Mouse (Mus musculus) NIH3T3 (cell line): ENCODE results near the gene Accs.

Experiments
- DNase-seq: peaks from one replicate; pipeline ENCODE4 v3.0.0-alpha.2; 2012; ENCODE audit warnings: low read depth

Gene Accs

DNA sequence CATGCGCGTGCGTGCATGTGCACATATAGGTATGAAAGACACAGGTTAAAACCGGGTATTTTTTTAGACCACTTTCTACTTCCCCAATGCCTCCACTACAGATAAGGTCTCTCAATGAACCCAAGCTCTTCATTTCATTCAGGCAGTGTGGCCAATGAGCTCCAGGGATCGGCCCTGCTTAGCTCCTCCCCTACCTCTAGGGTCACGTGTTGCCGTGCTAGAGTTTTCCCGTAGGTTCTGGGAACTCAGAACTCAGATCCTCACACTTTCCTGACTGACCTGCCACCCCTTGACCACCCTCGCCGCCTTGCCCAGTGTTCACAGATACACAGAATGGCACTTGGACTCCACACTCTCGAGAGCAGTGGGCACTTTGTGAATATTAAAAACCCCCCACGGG is 9.1 kb upstream of the Accs start:
- DNase-seq = no peak

- peak; percentile 13 for DNase-seq
Measured at GRCm38 (mm10) chr2:93851303-93851702, 1.6 kb upstream of the Accs start.

- peak; percentile 11 for DNase-seq
Measured at GRCm38 (mm10) chr2:93850317-93850944, 688 bp upstream of the Accs start.

DNA sequence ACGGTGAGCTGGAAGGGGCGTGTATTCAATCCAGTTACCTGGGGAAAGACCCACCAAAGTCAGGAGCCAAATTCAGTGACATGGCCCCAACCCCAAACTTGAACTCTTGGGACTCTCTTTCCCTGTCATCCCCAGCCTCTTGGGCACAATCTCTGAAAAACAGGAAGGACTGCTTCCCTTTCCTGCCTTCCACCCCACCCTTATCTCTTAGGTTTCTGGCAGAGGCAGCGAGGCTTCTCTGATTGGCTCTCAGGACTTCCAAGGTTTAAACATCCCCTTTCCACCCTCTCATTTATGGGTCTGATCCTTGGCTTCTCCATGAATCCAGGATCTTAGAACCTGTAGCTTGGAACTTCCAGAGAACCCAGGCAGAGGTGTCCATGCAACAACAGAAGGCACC is 8.4 kb downstream of the Accs start:
- no peak for DNase-seq

DNA sequence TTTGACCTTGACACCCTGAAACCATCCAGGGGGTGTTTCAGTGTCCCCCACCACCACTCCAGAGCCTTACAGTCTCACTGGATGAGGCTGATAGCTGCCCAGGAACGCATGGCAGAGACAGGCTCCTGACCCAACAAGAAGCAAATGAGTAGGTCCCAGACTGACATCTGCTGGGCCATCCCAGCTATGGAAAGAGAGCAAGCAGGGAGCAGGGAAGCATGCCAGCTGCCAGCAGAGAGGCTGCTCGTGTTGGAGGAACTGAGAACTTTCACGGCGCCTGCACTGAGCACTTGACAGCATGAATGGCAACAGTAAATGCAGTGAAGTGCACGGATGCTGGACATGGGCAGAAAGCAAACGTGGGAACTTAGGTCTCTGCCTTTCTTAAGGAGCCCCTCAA is 9.6 kb downstream of the Accs start:
- no peak for DNase-seq

DNA sequence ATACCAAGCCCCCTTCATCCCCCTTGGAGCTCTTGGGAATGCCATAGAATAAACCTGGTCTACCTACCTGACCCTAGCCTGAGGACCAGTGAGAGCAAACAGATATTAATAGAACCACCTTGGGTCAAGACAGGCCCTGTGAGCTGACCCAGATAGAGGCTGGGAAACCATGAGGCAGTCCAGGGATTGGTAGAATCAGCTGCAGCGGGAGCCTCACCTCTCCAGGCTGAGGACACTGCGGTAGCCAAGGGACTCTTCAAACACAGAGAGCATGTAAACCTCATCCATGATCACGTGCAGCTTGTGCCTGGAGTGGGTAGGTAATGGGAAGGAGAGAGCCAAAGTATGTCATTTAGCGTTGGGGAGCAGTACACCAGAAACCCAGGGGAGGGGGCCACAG is 10.8 kb downstream of the Accs start:
- no peak for DNase-seq

DNA sequence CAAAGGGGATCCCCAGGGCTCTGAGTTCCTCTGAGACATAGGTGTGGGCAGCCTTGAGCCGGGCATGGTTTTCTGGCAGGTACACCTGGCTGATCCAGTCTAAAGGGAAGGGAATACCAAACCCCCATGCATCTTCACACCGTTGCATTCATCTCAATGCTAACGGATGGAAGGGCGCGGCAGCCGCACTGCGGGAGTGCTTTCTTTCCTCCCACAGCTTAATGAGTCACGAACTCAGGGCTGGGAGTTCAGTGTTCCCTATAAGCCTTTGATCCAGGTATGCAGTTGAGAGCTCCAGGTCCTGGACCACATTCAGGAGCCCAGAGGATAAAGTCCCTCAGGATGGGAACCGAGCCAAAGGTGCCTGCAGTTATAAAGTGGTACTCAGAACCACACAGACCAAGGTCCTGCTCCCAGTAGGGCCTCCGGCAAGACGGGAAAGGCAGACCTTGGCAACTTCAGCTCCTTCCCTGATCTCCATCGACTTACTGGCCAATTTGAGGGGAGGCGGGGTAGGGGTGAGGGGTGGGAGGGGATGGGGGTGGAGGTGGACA is 13.4 kb downstream of the Accs start:
- DNase-seq = no peak

DNA sequence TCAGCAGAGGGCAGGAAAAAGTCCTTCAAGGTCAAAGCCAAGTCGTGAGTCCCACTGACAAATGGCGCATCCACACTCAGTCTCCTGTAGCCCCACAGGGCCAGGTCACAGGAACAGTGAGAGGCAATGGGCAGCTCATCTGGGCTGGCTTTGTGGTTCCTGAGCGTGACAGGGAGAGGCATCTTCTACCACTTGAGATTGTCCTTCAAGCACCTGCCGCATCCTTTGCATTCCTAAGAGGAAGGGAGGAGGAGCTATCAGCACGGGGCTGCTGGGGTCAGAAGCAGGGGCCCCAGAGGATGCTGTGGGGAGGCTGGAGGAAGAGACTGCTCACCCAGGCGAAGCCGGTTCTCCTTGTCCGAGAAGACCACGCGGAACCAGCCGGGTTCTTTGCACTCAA is 14.1 kb downstream of the Accs start:
- DNase-seq = no peak

GRCm38 (mm10) chr2:93823519-93823918 is 26.2 kb downstream of the Accs start:
- DNase-seq = peak; percentile 95

DNA sequence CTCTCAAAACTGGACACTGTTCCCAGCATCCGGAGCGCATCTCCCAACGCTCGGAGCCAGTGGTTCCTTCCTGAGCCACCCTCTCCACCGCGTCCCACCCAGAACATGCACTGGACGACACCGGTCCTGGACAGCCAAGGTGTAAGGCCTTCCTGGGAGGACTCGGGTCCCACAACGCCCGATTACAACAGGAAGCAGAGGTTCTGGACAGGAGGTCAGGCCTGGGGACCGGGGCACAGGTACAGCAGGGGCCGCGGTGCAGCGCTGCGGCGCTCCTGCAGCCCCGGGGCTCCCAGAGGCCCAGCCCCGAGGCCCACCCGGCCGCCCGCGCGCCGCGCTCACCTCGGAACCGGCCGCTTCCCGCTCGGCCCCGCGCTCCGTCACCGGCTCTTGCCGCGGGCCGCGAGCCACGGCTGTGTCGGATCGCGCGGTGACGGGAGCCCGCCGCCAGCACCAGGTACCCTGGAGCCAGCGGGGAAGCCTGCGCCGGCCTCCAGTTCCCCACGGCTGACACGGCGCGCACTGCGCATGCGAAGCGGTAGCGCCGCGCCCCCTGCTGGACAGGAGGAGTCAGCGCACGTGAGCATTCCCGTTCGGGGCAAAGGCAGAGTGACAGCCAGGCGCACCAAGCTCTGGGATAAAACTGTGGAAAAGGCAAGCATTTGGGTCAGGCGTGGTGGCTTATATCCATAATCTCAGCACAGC is 27.5 kb downstream of the Accs start, which contains the start of gene Ext2:
Ext2 (minus strand) TSS at position 524 of the 705 bp plus-strand sequence.
- DNase-seq = peak; percentile 96

DNA sequence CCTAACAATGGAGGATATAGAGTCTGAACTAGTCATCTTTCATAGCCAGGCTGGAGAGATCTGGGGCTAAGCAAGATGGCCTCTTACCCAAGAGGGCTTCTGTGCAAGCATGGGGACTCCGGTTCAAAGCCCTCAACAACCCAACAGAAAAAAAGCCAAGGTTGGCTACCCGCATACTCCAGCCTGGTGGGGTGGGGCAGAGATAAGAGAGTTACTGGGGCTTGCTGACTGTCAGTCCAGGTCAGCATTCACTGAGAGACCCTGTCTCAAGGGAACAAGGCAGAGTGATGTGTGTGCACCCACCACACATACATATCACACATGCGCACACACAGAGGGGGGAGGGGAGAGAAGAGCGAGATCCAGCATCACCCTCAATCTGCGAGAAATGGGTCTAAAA is 32.0 kb downstream of the Accs start:
- no peak for DNase-seq

- DNase-seq = no peak
Measured at GRCm38 (mm10) chr2:93813343-93813742, 36.4 kb downstream of the Accs start.

- peak; percentile 79 for DNase-seq
Measured at GRCm38 (mm10) chr2:93811812-93812211, 37.9 kb downstream of the Accs start.

DNA sequence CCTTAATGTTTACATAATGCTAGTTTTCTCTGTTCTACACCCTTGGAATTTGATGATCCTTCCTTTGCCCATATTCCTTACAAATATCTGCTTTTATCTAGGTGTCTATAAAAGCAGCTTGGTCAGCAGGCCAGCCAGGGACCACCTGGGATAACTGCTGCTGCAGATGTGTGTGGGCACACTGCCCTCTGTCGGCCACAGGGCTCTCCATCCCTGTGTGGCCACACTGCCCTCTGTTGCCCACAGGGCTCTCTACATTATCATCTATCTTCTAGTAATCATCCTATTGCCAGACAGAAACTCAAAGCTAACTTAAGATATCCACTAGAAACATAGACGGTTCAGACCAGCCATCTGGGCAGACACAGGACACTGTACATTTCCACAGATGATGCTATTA is 39.8 kb downstream of the Accs start:
- DNase-seq = peak; percentile 76

- DNase-seq = no peak
Measured at GRCm38 (mm10) chr2:93808071-93808470, 41.7 kb downstream of the Accs start.

DNA sequence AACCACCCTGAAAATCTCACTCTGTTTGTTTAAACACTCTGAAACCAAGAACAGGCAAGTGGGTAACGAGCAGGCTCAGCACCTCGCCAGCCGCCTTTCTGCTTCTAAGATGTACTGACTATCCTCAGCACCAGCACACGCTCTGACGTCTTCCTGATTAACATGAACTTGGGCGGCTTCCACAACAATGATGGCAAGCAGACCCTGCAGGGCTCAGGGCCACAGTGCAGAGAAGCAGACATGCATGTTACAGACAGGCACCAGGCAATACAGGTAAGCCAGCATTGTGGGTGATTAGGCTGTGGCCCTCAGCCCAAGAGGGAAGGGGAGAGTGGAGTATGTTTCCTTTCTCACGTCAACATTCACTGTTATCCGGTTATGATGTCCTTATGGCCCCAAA is 42.3 kb downstream of the Accs start:
- DNase-seq = no peak

DNA sequence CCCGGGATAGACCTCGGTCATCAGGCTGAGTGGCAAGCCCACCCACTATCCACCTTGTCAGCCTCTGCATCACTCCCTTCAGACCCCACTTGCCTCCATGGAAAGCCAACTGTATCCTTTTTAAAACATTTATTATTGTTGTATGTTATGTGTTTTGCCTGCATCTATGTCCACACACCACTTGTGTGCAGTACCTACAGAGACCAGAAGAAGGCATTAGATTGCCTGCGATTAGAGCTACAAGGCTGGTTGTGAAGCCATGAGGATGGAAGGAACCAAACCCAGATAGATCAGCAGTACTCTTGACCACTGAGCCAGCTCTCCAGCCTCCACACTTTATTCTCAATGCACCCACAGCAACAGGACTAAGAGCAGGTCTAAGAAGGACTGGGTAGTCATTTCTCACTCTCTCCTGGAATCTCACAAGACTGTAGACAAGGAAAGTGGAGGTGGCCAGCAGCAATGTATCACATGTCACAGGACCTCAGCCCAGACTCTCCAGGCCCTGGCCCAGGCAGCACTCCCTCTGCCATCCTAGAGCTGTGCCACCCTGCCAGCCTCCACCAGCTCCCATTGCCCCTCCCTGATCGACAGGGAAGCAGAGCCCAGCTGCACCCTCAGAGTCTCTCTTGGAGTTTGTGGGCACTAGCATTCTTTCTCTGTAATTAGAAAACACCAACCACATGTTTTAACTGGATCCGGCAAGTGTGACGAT is 43.1 kb downstream of the Accs start:
- no peak for DNase-seq

- DNase-seq = no peak
Measured at GRCm38 (mm10) chr2:93805523-93805922, 44.2 kb downstream of the Accs start.

DNA sequence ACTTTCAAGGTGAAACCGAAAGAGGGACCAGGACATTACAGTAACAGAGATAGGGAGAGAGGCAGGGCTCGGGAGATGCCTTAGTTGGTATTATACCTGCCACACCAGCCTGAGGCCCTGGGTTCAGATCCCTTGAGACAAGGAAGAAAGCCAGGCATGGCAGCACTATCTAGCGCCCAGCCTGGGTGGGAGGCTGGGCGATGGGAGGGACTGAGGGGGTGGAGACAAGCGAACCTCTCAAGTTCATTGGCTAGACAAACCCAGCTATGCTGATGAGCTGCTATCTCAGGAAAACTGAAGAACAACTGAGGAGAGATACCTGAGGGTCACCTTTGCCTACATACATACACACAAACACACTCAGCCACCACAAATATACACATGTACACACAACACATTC is 44.7 kb downstream of the Accs start:
- DNase-seq = no peak

- DNase-seq = no peak
Measured at GRCm38 (mm10) chr2:93802947-93803346, 46.8 kb downstream of the Accs start.

GRCm38 (mm10) chr2:93801097-93801496 is 48.6 kb downstream of the Accs start:
- no peak for DNase-seq

GRCm38 (mm10) chr2:93797162-93797795 is 52.5 kb downstream of the Accs start:
- DNase-seq = no peak
